Mouse (Mus musculus) E14TG2a.4 (cell line): Measurements from ENCODE around the gene Cd46.

ENCODE experiments used
- CTCF ChIP-seq: conservative IDR thresholded peaks from 2 replicates; pipeline ENCODE4 v1.5.1; 2014; ENCODE audit warnings: low read length
- NANOG ChIP-seq: IDR thresholded peaks from 2 replicates; pipeline ENCODE4 v1.6.1; 2014; ENCODE audit warnings: borderline replicate concordance, low read length, mixed read lengths

DNA sequence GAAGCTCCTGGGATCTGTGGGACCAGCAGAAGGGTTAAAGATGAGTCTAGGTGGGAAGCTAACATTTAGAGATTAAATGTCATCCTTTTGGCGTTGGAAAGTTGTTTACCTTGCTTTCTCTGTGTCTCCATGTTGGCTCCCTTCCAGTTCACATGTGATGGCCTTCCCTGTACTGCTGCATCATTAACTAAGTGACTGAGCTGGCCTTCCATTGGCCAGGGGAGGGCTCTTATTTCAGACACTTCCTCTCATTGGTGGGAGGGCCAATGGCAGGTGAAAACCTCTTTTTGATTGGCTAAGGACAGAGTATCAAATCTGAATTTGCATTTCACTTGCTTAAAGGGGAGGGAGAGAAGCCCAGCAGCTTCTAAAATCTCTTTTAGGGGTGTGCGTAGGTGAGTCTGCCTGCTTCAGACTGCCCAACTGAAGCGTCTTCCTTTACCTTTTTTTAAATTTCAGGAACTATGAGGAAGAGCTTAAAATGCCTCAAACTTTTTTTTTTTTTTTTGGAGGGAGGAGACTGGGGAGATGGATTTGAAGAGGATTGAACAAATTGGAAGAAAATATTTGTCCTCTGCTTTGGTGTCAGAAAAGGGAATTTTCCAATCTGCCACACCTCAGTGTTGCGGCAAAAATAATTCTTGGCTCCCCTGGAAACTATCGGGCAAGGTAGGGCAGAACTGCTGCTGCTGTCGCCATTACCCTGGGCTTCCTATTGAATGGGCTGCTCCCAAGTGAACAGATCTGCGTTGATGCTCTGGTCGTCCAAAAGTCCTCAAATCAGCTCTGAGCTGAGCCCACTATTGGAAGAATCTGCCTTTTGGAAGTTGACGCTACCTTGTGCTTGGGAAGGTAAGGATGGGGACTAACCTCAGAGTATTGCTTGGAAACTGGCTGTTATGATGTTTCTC is 73.7 kb downstream of the Cd46 start:
- TF ChIP-seq CTCF (no peak), NANOG (no peak)
